Mouse (Mus musculus) kidney, embryonic 16.5 days (tissue): ENCODE measurements around the gene Cdr2l. TPM values are rescaled to one million over a fixed set of nuclear protein-coding genes. Genes with fewer than 3 reads are reported as not detected.

Experiments used
- ATAC-seq: fragments of 200-750 bp; cut with Nextera tagmentation; 2 replicates; pipeline ENCODE4 v1.8.0; 2017; ENCODE audit warnings: moderate TSS enrichment; ENCODE audit not compliant: low FRiP score, low TSS enrichment
- H3K27ac ChIP-seq: fragments of 300-500 bp; sonication (generic); 2 replicates; pipeline ENCODE4 v1.5.1; 2014; ENCODE audit warnings: low read length
- H3K27me3 ChIP-seq: fragments of 300-500 bp; sonication (generic); 2 replicates; pipeline ENCODE4 v1.6.1; 2014; ENCODE audit warnings: low read length, control low read depth, mixed read lengths; ENCODE audit not compliant: insufficient read depth
- H3K36me3 ChIP-seq: fragments of 300-500 bp; sonication (generic); 2 replicates; pipeline ENCODE4 v1.6.1; 2014; ENCODE audit warnings: low read length, control low read depth, mixed read lengths; ENCODE audit not compliant: insufficient read depth
- H3K4me1 ChIP-seq: fragments of 300-500 bp; sonication (generic); 2 replicates; pipeline ENCODE4 v1.6.1; 2014; ENCODE audit warnings: low read length, control low read depth, mixed read lengths; ENCODE audit not compliant: insufficient read depth
- H3K4me2 ChIP-seq: fragments of 300-500 bp; sonication (generic); replicated peaks from 2 replicates; pipeline ENCODE4 v1.6.1; 2014; ENCODE audit warnings: low read depth, low read length
- H3K4me3 ChIP-seq: fragments of 300-500 bp; sonication (generic); 2 replicates; pipeline ENCODE4 v1.5.1; 2014; ENCODE audit warnings: mild to moderate bottlenecking, low read length
- H3K9ac ChIP-seq: fragments of 300-500 bp; sonication (generic); replicated peaks from 2 replicates; pipeline ENCODE4 v1.6.1; 2014; ENCODE audit warnings: low read length
- H3K9me3 ChIP-seq: fragments of 300-500 bp; sonication (generic); 2 replicates; pipeline ENCODE4 v1.6.1; 2016; ENCODE audit warnings: low read length, control low read depth
- WGBS: fragments of 180-500 bp; shearing (Covaris S2); extraction: QIAGEN DNeasy Blood & Tissue Kit; methylation state at CpG from one replicate; pipeline ENCODE4 v1.1.7; 2014; 5-methylcytosine and 5-hydroxymethylcytosine counted together
- polyA plus RNA-seq: library from polyadenylated mRNA; unstranded; fragments of >200 nt; fragmentation: Nextera tagmentation; extraction: Ambion mirVana; gene quantifications from 2 replicates; pipeline ENCODE4 v1.2.1, GENCODE M21; 2015

Cdr2l gene
- polyA plus RNA-seq, 1 experiment from 2014 or later: 7.9 TPM

- Histone ChIP-seq H3K27me3 (no peaks in the 10 kb centered on the region), H3K4me1 (peaks cover 29% of the 10 kb centered on the region), H3K9ac (peak overlapping the region; percentile 92), H3K36me3 (peaks cover 40% of the 10 kb centered on the region), H3K27ac (peak overlapping the region; percentile 84), H3K4me2 (peak overlapping the region; percentile 77), H3K9me3 (no peaks in the 10 kb centered on the region), H3K4me3 (peak overlapping the region; percentile 98)
- ATAC-seq: peak; percentile 72
- WGBS: under 1% methylated on average over 45 of the region's 45 CpGs
These were observed 38.8 kb downstream of the Cdr2l start for GRCm38 (mm10) chr11:115420336-115421190.

DNA sequence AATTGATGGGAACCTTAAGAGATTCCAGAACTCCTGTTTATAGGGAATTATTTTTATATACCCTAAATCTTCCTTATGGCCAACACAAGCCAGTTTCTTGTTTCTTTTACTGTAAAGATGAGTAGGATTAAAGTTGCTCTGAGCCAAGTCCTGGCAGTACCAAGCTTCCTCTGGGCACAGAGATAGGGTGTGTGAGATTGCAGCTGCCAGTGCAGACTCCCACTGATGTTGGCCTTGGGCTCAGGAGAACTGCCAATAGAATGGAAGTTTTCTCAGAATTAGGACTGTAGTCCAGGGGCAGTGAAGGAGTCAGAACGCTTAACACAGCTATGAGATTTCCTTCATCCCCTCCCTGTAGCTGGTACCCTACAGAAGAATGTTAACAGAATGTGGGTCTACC lies 39.6 kb downstream of the Cdr2l start:
- Histone ChIP-seq H3K4me2 (peak overlapping the region; percentile 77), H3K9me3 (no peaks in the 10 kb centered on the region), H3K36me3 (peaks cover 35% of the 10 kb centered on the region), H3K4me3 (peak overlapping the region; percentile 98), H3K27ac (no peak overlapping the region), H3K4me1 (peaks cover 29% of the 10 kb centered on the region), H3K9ac (peak overlapping the region; percentile 92; the same call in 1 of the 2 replicates), H3K27me3 (no peaks in the 10 kb centered on the region)
- no peak for ATAC-seq
- WGBS: 52% methylated on average over 1 of the region's 1 CpGs

- Histone ChIP-seq H3K4me3 (no peak overlapping the region), H3K9ac (no peak overlapping the region), H3K36me3 (peaks cover 34% of the 10 kb centered on the region), H3K9me3 (no peaks in the 10 kb centered on the region), H3K27me3 (no peaks in the 10 kb centered on the region), H3K4me1 (peaks cover 29% of the 10 kb centered on the region), H3K27ac (no peak overlapping the region), H3K4me2 (no peak overlapping the region)
- 91% methylated on average over 16 of the region's 16 CpGs for WGBS
- ATAC-seq: no peak
These were observed 40.3 kb downstream of the Cdr2l start for GRCm38 (mm10) chr11:115421972-115422371.

DNA sequence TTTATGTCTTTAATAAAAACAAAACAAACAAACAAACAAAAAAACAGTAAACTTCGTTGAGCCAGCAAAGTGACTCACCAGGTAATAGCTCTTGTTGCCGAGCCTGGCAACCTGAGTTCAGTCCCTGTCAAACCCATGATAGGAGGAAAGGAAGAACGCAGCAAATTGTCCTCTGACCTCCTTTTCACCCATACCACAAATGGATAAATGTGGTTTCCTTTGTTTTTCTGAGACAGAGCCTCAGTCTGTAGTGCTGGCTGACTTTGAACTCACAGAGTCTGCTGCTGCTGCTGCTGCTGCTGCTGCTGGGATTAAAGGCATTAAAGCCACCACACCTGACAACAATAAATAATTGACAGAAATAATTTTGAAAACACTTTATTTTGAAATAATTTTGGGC lies 41.4 kb downstream of the Cdr2l start:
- Histone ChIP-seq H3K27me3 (no peaks in the 10 kb centered on the region), H3K4me1 (peaks cover 28% of the 10 kb centered on the region), H3K9ac (no peak overlapping the region), H3K36me3 (peaks cover 24% of the 10 kb centered on the region), H3K4me3 (no peak overlapping the region), H3K4me2 (no peak overlapping the region), H3K27ac (no peak overlapping the region), H3K9me3 (no peaks in the 10 kb centered on the region)
- 82% methylated on average over 3 of the region's 3 CpGs for WGBS
- no peak for ATAC-seq

- Histone ChIP-seq H3K27me3 (no peaks in the 10 kb centered on the region), H3K9ac (no peak overlapping the region), H3K4me2 (no peak overlapping the region), H3K9me3 (no peaks in the 10 kb centered on the region), H3K4me3 (no peak overlapping the region), H3K27ac (no peak overlapping the region), H3K4me1 (peaks cover 18% of the 10 kb centered on the region), H3K36me3 (peaks cover 35% of the 10 kb centered on the region)
- WGBS: 76% methylated on average over 7 of the region's 7 CpGs
- no peak for ATAC-seq
These were observed 43.0 kb downstream of the Cdr2l start for GRCm38 (mm10) chr11:115424666-115425065.

DNA sequence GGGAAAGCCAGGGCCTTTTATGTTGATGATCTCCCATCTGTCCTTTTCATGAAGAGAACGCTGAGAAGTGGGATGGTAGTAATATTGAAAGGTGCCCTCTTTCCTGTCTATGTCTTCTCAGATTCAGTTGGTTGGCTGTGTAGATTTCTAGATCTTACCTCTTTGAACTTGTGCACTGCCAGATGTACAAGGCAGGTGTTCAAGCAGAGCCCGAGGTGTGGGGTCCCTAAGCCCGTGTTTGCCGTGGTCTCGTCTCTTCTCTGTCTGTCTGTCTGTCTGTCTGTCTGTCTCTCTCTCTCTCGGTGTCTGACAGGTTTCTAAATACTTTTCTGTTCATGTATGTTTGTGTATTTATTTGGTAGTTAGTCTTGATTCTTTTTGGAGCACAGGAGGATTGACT lies 44.0 kb downstream of the Cdr2l start:
- Histone ChIP-seq H3K36me3 (peaks cover 45% of the 10 kb centered on the region), H3K9ac (no peak overlapping the region), H3K27ac (no peak overlapping the region), H3K4me1 (peaks cover 18% of the 10 kb centered on the region), H3K4me3 (no peak overlapping the region), H3K4me2 (no peak overlapping the region), H3K9me3 (no peaks in the 10 kb centered on the region), H3K27me3 (no peaks in the 10 kb centered on the region)
- no peak for ATAC-seq
- WGBS: 81% methylated on average over 6 of the region's 6 CpGs

GRCm38 (mm10) chr11:115427482-115428331 lies 46.0 kb downstream of the Cdr2l start:
- Histone ChIP-seq H3K4me2 (0 out of 2 replicates have a peak overlapping the region, but pooled peaks have one; percentile 28), H3K27ac (peak overlapping the region; percentile 45), H3K9me3 (no peaks in the 10 kb centered on the region), H3K36me3 (peaks cover 55% of the 10 kb centered on the region), H3K4me3 (no peak overlapping the region), H3K27me3 (no peaks in the 10 kb centered on the region), H3K9ac (peak overlapping the region; percentile 49; the same call in 1 of the 2 replicates), H3K4me1 (peaks cover 6% of the 10 kb centered on the region; the same call in 1 of the 2 replicates)
- peak; percentile 69; the same call in 1 of the 2 replicates for ATAC-seq
- 35% methylated on average over 20 of the region's 20 CpGs for WGBS

- Histone ChIP-seq H3K9me3 (no peaks in the 10 kb centered on the region), H3K4me1 (peaks cover 6% of the 10 kb centered on the region; the same call in 1 of the 2 replicates), H3K9ac (no peak overlapping the region), H3K27ac (no peak overlapping the region; the same call in 1 of the 2 replicates), H3K4me2 (no peak overlapping the region), H3K27me3 (no peaks in the 10 kb centered on the region), H3K36me3 (peaks cover 55% of the 10 kb centered on the region), H3K4me3 (no peak overlapping the region)
- 85% methylated on average over 7 of the region's 7 CpGs for WGBS
- no peak for ATAC-seq
These were observed 47.6 kb downstream of the Cdr2l start for GRCm38 (mm10) chr11:115429307-115429706.

DNA sequence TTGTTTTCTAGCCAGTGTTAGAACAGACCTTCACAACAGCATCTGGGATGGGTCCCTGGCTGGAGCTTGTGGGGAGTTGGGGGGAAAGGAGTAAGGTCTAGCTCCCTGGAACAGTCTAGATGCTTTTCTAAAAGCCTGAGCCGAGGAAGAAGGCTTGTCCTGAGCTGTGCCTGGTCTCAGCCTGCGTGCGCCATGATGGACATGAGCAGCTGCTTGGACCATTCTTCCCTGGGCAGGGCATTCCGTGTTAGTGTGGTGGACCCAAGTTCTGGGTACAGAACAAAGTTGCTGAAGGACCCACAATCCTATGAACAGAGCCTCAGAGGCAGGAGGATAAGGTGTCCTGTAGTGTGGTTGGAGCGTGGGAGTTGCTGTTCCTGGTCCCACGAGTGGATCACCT lies 48.8 kb downstream of the Cdr2l start:
- ATAC-seq: no peak
- no peaks in the 10 kb centered on the region for H3K27me3 ChIP-seq
- H3K9me3 ChIP-seq: no peaks in the 10 kb centered on the region
- WGBS: 89% methylated on average over 6 of the region's 6 CpGs
- H3K4me3 ChIP-seq: no peak overlapping the region
- H3K27ac ChIP-seq: no peak overlapping the region
- H3K4me2 ChIP-seq: no peak overlapping the region
- peaks cover 43% of the 10 kb centered on the region for H3K36me3 ChIP-seq
- H3K4me1 ChIP-seq: peaks cover 10% of the 10 kb centered on the region
- H3K9ac ChIP-seq: no peak overlapping the region
